Mouse (Mus musculus) adrenal gland, postnatal 4 days (tissue): ENCODE results near the gene Rxrg. TPM values are rescaled to one million over a fixed set of nuclear protein-coding genes. Genes with fewer than 3 reads are reported as not detected.

Experiments used
- DNase-seq, 2 experiments: peaks; one replicate each; pipeline ENCODE4 v3.0.0; 2021 to 2022; ENCODE audit warnings: low spot score in 2 of 2, mixed read lengths in 2 of 2
- total RNA-seq, 2 experiments: library from RNA; stranded (reverse); gene quantifications; 2 replicates each; pipeline ENCODE4 v1.2.3; 2021

The Rxrg gene
- total RNA-seq, 2 experiments from 2014 or later: 5.8 to 9.2 TPM

DNA sequence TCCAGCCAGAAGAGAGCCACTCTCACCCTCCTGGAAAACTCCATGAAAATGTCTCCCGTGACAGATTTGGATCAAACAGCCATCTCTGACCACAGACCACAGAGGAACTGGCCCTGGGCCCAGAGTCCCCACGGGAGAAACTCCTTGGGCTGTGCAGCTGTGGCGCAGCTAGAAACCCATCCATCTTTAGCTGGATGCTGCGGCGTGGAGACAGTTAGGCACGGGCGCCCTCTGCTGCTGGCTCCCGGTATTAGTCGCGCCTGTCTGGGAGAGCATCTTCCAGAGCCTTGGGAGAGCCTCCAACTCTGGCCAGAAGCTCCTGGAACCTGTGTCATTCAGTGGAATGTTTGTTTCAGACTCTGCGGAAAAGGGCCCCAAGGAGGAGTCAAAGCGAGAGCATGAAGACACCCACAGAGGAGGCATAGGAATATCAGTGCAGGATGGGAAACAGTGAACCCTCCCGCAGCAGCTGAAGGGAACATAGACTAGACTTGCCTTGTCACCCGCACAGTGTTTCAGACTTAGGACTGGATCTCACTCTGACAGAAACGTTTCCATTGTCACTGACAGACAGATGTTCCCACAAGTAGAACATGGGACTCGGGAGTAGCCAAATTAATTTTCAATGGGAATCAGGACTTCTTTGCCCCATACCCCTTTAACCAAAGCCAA, 46.8 kb downstream of the Rxrg start:
- peak; percentile 60 to 67 for DNase-seq

DNA sequence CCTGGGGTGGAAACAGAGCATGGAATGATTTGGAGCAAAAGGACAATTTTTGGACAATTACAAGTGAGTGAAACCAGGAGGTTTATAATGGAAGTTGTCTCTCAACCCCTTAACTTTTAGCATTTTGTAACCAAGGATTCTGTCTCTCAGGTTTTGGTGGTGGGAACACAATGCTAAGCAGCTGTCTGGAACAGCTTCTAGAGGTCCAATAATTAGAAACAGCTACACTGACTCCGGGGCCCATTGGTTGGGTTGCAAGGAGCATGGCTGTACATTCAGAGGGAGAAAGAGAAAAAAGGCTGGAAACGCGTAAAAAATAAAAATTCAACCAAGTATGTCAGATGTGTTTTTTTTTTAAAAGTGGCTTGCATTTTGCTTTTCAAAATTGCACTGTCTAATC, 50.5 kb downstream of the Rxrg start:
- no peak for DNase-seq

DNA sequence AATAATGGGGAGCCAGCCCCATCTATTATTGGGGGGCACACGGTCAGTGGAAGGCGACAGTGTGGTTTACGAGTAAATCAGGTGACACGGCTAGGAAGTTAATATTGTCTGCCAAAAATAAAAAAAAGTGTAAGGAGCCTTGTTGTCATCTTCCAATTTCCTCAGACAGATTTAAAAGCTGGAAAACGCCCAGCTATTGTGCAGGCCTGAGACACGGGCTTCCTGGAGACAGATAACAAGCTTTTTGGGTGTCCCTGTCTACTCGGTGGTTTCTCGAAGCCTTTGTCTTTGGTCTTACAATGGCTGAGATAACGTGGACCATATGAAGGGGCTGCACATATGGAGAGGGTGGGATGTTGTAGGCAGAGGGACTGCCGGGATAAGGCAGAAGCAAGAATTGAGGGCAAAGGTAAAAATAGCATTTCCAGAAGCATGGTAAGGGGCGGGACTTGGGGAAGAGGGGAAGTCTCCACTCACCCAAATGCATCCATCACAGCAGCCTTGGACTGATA, 51.0 kb downstream of the Rxrg start:
- DNase-seq: no peak

DNA sequence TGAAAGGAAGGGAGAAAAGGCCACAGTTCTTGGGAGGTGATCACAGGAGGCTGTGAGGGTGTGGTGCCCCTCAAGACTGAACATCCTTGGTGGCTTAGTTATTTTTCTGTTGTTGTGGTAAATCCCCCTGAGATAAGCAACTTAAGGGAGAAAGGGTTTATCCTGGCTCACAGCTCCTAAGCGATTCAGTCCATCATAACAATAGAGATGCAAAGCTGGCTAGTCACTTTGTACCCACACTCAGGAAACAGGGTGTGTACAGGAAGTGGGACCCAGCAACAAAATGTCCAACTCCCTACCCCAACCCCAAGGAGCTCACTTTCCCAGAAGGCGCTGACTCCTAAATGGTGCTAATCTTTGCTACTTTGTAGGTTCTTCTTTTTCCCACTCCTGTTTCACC, 54.2 kb downstream of the Rxrg start:
- DNase-seq: no peak

GRCm38 (mm10) chr1:167659065-167659464, 60.9 kb downstream of the Rxrg start:
- no peak for DNase-seq

GRCm38 (mm10) chr1:167660521-167661101, 62.4 kb downstream of the Rxrg start:
- peak; percentile 11 to 18 for DNase-seq

DNA sequence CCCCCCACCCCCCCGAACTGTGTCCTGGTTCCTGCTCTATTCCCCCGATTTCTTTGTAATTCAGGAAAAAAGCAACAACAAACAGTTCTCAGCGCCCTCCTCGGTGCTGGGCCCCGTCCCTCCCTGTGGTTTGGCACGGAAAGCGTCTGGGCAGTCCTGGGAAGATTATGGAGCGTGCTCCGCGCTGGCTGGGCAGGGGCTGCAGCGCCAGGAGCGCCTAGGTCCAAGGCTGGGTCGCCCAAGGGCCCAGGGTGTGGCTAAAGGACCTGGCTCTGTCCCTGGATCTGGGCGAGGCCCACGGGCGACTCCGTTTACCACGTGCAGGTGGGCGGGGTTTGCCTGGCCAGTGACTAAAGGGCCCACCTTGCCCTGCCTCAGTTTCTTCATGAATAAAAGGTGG, 62.9 kb downstream of the Rxrg start:
- DNase-seq: peak in 1 of 2 experiments; percentile 6

DNA sequence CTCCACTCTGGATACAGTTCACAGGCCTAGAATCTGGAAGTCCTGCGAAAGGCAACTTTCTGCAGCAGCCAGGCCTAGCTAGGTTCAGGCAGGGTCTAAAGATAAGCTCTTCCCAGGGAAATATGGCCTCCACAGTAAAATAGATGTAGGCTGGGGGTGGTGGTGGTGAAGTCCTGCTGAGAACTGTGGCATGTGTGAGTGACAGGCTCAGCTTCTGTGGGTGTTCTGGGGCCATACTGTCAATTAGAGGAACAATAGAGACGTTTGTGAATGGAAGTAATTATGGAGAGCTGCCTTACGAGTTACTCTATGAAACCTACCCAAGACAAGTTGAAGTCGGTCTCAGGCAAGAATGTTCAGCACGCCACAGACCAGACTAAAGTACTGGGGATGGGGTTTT, 65.0 kb downstream of the Rxrg start:
- DNase-seq: no peak

- no peak for DNase-seq
These were observed 71.6 kb downstream of the Rxrg start for GRCm38 (mm10) chr1:167669796-167670195.

GRCm38 (mm10) chr1:167672433-167672987, 74.3 kb downstream of the Rxrg start:
- no peak for DNase-seq

GRCm38 (mm10) chr1:167679061-167679460, 80.9 kb downstream of the Rxrg start:
- DNase-seq: no peak

DNA sequence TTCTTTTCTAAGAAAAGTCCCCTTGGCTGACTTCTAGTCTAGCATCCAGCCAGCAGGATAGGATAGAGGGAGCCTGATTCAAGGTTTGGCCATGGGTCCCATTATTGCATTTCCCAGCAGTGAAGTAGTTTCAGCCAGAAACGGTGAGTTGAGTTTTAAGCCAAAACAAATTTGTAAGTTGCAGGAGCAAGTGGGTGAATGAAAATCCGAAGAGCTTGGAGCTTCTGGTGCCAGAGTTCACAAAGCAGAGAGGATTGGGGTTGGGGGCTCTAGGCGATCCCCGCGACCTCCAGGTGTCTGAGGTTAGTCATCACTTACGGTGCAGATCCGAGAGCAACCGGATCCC, 89.8 kb downstream of the Rxrg start:
- DNase-seq: no peak

GRCm38 (mm10) chr1:167688347-167689231, 90.4 kb downstream of the Rxrg start:
- no peak for DNase-seq

- no peak for DNase-seq
These were observed 90.9 kb downstream of the Rxrg start, which contains the start of gene Lmx1a for GRCm38 (mm10) chr1:167689232-167689261. TSS of gene Lmx1a (plus strand) at chr1:167689237.

Other genes starting within 250 kb of the Rxrg start
- 10 to 100 TPM; 72.1 to 74.5 TPM for gene Aldh9a1, start 248.4 kb upstream of the Rxrg start, total RNA-seq
- 10 to 100 TPM; 67.2 to 77.2 TPM for gene Mgst3, start 204.5 kb upstream of the Rxrg start, total RNA-seq
- under 1 TPM in 1 of 2 experiments, not detected in 1; 0.28 TPM for gene Lrrc52, start 131.6 kb upstream of the Rxrg start, total RNA-seq
- under 1 TPM in 1 of 2 experiments, not detected in 1; 0.08 TPM for gene Lmx1a, start 90.9 kb downstream of the Rxrg start, total RNA-seq